Mouse (Mus musculus): ENCODE measurements at regions not wholly inside any gene's neighbourhood (a gene's known extent, or its start where the extent isn't known, plus 50 kb on each side); places are given as distances from the start of the nearest gene placed in this dataset.
"Not testable (repeated sequence)": the region's sequence is repeated elsewhere in the genome, so short reads cannot be mapped to it uniquely, and the experiment has no call there.

GRCm38 (mm10) chr7:125167666-125168065, 276.8 kb upstream of the Kdm8 start:
- DNase-seq (ENCODE audit: low spot score): no peak

- DNase-seq (ENCODE audit: low spot score): peak; percentile 65
Observed at GRCm38 (mm10) chr7:125181548-125181947, 262.9 kb upstream of the Kdm8 start.

GRCm38 (mm10) chr7:125182266-125182665, 262.2 kb upstream of the Kdm8 start:
- peak; percentile 29 for DNase-seq (ENCODE audit: low spot score)

- not testable (repeated sequence) for DNase-seq (ENCODE audit: low spot score)
Observed at GRCm38 (mm10) chr7:125183011-125183410, 261.5 kb upstream of the Kdm8 start.

DNA sequence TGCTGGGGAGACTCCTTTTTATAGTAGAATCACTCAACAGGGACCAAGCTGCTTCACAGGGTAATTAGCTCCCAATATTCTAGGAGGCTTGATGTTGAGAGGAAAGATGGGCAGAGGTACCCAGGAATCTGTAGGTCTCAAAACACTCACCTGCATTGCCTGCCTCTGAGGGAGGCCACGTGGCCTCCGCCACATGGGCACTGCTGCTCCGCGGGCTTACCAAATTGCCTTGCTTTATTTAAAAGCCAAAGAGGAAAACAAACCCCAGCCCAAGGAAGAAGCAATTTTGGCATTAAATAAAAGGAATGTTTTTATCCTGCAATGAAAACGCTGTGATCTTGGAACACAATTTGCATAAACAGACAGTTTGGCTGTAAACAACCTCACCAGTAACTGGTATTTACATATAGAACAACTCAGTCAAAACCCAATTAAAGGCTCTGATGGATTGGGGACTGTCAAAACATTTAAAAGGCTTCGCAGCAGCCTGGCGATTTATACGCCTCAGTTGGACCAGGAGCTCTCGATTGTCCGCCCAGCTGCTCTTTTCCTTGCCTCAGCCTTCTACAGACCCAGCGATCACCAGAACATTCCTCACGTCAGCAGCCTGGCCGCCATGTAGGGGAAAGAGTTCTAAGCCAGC, 259.3 kb upstream of the Kdm8 start:
- DNase-seq (ENCODE audit: low spot score): no peak

GRCm38 (mm10) chr7:125187011-125187740, 257.3 kb upstream of the Kdm8 start:
- no peak for DNase-seq (ENCODE audit: low spot score)

GRCm38 (mm10) chr7:125188986-125189385, 255.5 kb upstream of the Kdm8 start:
- no peak for DNase-seq (ENCODE audit: low spot score)

DNA sequence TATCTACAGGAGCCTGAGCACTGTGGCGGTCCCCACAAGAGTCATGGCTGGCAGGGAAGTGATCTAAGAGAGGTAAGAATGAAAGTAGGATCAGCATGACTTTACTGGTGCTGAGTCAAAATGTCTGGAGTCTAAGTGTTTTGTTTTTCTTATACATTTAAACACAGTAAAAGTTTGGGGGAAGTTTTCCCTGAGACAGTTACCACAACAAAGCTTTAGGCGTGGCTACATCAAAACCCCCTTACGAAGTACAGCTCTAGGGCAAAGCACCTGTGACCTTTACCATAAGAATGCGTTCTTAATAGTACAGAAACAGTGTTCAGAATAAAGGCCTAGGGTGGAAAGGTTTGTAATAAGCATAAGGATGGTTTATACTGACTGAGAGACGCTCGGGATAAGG, 254.4 kb upstream of the Kdm8 start:
- no peak for DNase-seq (ENCODE audit: low spot score)

GRCm38 (mm10) chr7:125191313-125191712, 253.2 kb upstream of the Kdm8 start:
- no peak for DNase-seq (ENCODE audit: low spot score)

DNA sequence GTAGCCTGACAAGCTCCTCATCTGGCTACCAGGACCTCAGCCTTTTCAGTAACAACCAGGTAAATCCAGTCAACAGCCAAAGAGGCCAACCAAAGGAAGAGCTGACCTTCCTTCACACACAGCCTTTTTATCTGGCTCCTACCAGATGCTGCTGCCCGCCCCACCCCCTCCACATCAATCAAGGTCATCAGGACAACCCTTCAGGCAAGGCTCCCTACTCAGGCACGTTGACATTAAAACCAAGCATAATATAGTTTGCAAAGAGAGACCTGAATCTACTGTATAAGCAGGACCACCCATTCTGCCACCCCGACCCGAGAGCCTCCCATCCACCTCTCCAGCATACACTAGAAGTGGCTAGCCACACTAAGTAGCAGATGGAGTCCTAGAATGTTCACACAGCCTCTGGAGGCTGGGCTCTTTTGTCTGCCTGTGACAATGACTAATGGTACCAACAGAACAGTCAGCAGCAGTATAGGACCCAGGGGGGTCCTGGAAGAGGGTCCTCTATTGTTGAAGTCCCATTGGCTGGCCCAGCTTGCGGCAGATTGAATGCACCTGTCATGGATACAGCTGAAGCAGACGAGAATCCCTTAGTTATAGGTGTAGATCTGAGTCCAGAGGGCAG, 233.0 kb upstream of the Kdm8 start:
- DNase-seq (ENCODE audit: low spot score): no peak

- DNase-seq (ENCODE audit: low spot score): no peak
Observed at GRCm38 (mm10) chr7:125214036-125214435, 230.4 kb upstream of the Kdm8 start.

- no peak for DNase-seq (ENCODE audit: low spot score)
Observed at GRCm38 (mm10) chr7:125217630-125218029, 226.8 kb upstream of the Kdm8 start.

DNA sequence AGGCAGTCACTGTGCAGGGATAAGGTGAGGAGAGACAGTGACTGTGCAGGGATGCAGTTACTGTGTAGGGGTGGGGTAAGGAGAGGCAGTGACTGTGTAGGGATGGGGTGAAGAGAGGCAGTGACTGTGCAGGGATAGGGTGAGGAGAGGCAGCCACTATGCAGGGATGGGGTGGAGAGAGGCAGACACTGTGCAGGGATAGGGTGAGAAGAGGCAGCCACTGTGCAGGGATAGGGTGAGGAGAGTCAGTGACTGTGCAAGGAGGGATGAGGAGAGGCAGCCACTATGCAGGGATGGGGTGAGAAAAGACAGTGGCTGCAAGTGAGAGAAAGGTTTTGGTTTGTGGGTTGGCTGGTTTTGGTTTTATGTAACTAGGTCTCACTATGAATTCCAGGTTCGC, 221.8 kb upstream of the Kdm8 start:
- no peak for DNase-seq (ENCODE audit: low spot score)

GRCm38 (mm10) chr7:125234911-125235310, 209.6 kb upstream of the Kdm8 start:
- no peak for DNase-seq (ENCODE audit: low spot score)

DNA sequence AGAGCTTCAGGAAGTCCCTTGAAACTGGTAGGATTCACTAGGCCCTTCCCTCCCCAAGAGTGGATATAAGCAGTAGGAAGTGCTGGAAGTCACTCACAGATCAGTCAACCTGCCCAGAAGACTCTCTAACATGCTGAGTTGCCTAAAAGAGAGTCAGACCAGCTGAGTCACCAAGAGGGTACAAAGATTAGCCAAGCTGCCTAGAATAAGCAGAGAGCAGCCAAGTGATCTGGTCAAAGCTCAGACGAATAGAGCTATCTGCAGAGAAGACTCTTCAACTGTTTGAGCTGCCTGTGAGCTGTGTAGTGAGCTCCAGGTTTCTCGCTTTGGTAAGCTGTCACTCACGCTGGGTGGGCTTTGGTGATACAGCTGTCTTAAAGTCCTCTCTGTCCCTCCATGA, 207.4 kb upstream of the Kdm8 start:
- no peak for DNase-seq (ENCODE audit: low spot score)

DNA sequence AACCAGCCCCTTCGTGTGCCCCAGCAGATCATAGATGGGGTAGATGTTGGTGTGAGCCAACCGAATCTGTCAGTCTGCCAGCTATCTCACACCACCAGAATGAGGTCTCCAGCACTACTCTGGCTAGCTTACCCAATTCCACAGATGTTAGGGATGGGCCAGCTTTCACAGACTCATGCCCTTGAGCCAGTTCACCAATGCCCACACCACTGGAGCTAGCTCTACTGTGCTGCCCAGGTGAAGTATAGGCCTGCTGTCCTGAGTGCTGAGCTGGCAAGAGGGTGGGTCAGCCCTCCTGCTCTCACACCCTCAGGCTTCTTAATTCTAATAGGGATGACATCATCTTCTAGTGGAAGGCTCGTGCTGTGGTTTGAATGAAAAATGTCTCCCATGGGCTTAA, 201.5 kb upstream of the Kdm8 start:
- no peak for DNase-seq (ENCODE audit: low spot score)

DNA sequence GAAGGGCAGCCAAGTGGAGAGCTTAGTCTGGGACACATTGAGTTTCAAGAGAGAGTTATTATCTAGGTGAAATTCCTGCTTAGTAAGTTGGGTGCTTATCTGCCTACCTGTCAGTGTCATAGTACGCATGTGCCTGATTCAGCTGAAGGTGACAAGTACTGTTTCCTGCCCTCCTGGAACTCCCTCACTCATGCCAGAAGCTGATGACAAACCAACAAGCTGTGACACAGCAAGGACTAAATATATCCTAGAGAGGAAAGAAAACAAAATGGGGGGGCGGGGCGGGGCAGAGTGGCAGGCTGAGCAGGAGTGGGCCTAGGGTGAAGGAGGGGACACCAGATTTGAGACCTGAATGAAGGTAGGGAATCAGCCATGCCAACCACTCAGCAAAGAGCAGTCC, 196.1 kb upstream of the Kdm8 start:
- no peak for DNase-seq (ENCODE audit: low spot score)

GRCm38 (mm10) chr7:125250385-125250784, 194.1 kb upstream of the Kdm8 start:
- DNase-seq (ENCODE audit: low spot score): no peak

DNA sequence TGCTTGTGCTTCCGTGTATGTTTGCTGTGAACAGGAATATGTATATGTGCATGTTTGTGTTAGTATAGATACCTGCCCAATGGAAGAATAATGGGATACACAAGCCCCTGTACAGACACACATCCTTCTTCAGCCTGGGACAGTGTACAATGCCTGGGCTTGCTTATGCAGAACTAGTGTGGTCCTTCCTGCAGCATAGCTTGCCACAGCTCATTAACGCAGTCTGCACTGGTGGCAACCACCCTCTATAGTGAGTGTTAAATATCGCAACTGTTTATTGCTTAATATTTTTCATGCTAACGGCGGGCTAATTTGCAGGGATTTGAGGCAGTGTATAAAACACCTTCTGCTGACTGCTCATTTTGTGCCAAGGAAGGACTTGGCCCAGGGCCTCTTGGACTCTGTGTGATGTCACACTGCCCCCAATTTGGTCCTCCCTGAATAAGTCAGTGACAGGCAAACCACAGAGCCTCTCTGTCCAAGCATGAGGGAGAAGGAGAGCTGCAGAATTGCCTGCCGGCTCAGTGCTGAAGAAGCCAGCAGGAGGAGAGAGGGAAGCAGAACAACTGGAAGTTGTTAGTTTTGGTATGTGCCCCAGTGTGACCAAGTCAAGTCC, 193.4 kb upstream of the Kdm8 start:
- no peak for DNase-seq (ENCODE audit: low spot score)

- DNase-seq (ENCODE audit: low spot score): no peak
Observed at GRCm38 (mm10) chr7:125254302-125254701, 190.2 kb upstream of the Kdm8 start.

GRCm38 (mm10) chr7:125259016-125259415, 185.5 kb upstream of the Kdm8 start:
- DNase-seq (ENCODE audit: low spot score): no peak

DNA sequence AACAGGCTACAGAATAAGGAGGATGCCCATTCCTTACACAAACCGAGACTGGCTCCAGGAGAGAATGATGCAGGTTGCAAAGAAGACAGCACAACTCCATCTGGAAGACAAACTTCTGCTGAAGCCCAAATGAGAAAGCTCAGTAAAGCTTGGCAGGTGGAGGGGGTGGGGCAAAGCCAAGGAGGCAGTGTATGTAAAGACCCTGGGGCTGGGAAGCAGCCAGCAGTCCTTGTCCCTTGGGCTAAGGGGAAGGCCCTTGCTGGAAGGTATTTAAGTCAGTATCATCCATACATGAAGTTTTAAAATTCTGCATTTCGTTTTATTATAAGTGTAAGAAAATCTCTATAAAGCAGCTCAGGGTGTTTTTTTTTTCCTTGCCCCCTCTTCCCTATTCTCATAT, 182.3 kb upstream of the Kdm8 start:
- DNase-seq (ENCODE audit: low spot score): no peak

Measured in left cerebral cortex, adult 11 months (tissue).